30 mouse cellular contexts compared by ENCODE assay signal in the genomic region with DNA sequence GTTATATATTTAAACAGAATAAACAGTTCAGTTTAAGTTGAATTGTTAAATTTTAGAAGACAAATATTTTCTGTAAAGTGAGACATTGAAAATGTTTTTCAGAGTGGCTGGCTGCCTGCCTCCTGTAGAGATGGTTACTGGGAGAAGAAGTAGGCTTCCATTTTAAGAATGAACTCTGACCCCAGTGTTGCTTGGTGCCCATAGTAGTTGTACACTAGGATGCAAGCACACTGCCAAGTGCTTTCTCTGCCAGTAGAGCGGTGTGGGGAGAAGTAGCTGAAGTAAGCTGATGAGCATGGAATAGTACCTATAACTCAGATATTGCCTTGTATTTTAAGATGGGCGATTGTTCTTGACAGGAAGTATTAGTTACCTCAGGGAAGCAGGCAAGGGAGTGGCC. TPM values are rescaled to one million over a fixed set of nuclear protein-coding genes. Genes with fewer than 3 reads are reported as not detected.
DNase-seq lines count a peak whose midpoint lies in the region; ATAC-seq lines count a peak whose summit lies in the region.
"Had no signal": no experiment of that assay in that cellular context is flagged by ENCODE, and none has a peak within 500 bp of the region (broad histone marks: within the 10 kb centered on the region; RNA-seq: fewer than 3 reads in every experiment).

No protein-coding gene starts in this region.

- H3K27me3 ChIP-seq in kidney, embryonic 15.5 days: no peaks in the 10 kb centered on the region
- H3K27me3 ChIP-seq: embryonic facial prominence, embryonic 13.5 days; embryonic facial prominence, embryonic 15.5 days; forebrain, embryonic 12.5 days; Patski had no signal

- peaks cover 61% of the 10 kb centered on the region for H3K36me3 ChIP-seq in kidney, embryonic 15.5 days
- H3K36me3 ChIP-seq: forebrain, embryonic 12.5 days; G1E had no signal

- 89% methylated on average over 2 of the region's 2 CpGs for WGBS in kidney, embryonic 15.5 days

- peak; percentile 39 for DNase-seq in gastrocnemius, adult 18-20 months (ENCODE audit: low spot score)
- DNase-seq in gastrocnemius, postnatal 25 days: no peak
- peak; percentile 80 for DNase-seq in heart, adult 11 months
- DNase-seq in heart, postnatal 25 days (ENCODE audit: low spot score): no peak
- peak; percentile 26 to 31 for DNase-seq in kidney, postnatal 36 days
- DNase-seq in adipocyte (ENCODE audit: low spot score): peak; percentile 26
- DNase-seq: adrenal gland, adult 2 months; adrenal gland, postnatal 10 days; adrenal gland, postnatal 25 days; B cell, adult 2 months; cerebellum, adult 11 months; cerebellum, adult 18-20 months; cerebellum, adult 8-10 months; cerebellum, adult 9-11 months; cerebellum, postnatal 14 days; cerebellum, postnatal 36 days; embryo, embryonic 11 days had no signal

- H3K27ac ChIP-seq in kidney, embryonic 15.5 days: no peak overlapping the region
- H3K27ac ChIP-seq: embryonic facial prominence, embryonic 13.5 days; embryonic facial prominence, embryonic 15.5 days; forebrain, embryonic 10.5 days; forebrain, embryonic 12.5 days had no signal

- 0 out of 2 replicates have a peak, but pooled peaks cover 3% of the 10 kb centered on the region for H3K4me1 ChIP-seq in kidney, embryonic 15.5 days
- H3K4me1 ChIP-seq: embryonic facial prominence, embryonic 13.5 days had no signal

- H3K9me3 ChIP-seq in kidney, embryonic 15.5 days (replicated peaks): no peaks in the 10 kb centered on the region
- H3K9me3 ChIP-seq: embryonic facial prominence, embryonic 13.5 days; embryonic facial prominence, embryonic 15.5 days; forebrain, embryonic 10.5 days; forebrain, embryonic 12.5 days had no signal

- H3K9ac ChIP-seq in kidney, embryonic 15.5 days: no peak overlapping the region
- H3K9ac ChIP-seq: embryonic facial prominence, embryonic 13.5 days; embryonic facial prominence, embryonic 15.5 days; forebrain, embryonic 12.5 days had no signal

- ATAC-seq in kidney, embryonic 15.5 days (replicated peaks; ENCODE audit: low FRiP score): no peak
- ATAC-seq: activated CD4-positive, CD25-positive, alpha-beta regulatory T cell, adult 4 months; CD4-positive, CD25-positive, alpha-beta regulatory T cell, adult 4 months; forebrain, embryonic 14.5 days; Patski had no signal

- intact Hi-C loops in heart, postnatal 25 days (cut with DNase I): no loop called here

- no peak overlapping the region for H3K4me3 ChIP-seq in kidney, embryonic 15.5 days (replicated peaks)
- H3K4me3 ChIP-seq: embryonic facial prominence, embryonic 13.5 days; embryonic facial prominence, embryonic 15.5 days; erythroblast, embryonic 14.5 days; forebrain, embryonic 10.5 days; forebrain, embryonic 12.5 days had no signal

- no peak overlapping the region for H3K4me2 ChIP-seq in kidney, embryonic 15.5 days
- H3K4me2 ChIP-seq: embryonic facial prominence, embryonic 13.5 days; embryonic facial prominence, embryonic 15.5 days; forebrain, embryonic 12.5 days had no signal

RNA-seq across cellular contexts. Expression of a gene that starts 18.6 kb away (rescaled TPM):
- 10 to 100 TPM; 27.6 to 29.3 TPM for total RNA-seq in gastrocnemius, adult 18-20 months (2021)
- total RNA-seq in gastrocnemius, postnatal 25 days (2021): 10 to 100 TPM; 22.8 to 23.2 TPM
- total RNA-seq in heart, postnatal 25 days (2021): 10 to 100 TPM; 37.3 to 42.6 TPM
- 76.5 and 80.9 TPM in 2 replicates for polyA plus RNA-seq in kidney, embryonic 15.5 days (2015; fragmentation: Nextera tagmentation; extraction: Ambion mirVana)
- polyA plus RNA-seq: erythroblast, embryonic 14.5 days; G1E had no signal

RNA-seq across cellular contexts. Expression of a gene that starts 51.8 kb away (rescaled TPM):
- 10 to 100 TPM; 34.2 to 42.4 TPM for total RNA-seq in gastrocnemius, adult 18-20 months (2021)
- total RNA-seq in gastrocnemius, postnatal 25 days (2021): 10 to 100 TPM; 31.9 to 34.9 TPM
- 100 to 1,000 TPM; 122 to 142 TPM for total RNA-seq in heart, postnatal 25 days (2021)
- polyA plus RNA-seq in kidney, embryonic 15.5 days (2015; fragmentation: Nextera tagmentation; extraction: Ambion mirVana): 13.4 and 14.3 TPM in 2 replicates
- total RNA-seq: CH12.LX; common myeloid progenitor, adult 5-6 weeks; G1E had no signal
- polyA plus RNA-seq: CD4-positive, CD25-positive, alpha-beta regulatory T cell, adult 4 months; erythroblast, embryonic 14.5 days; G1E had no signal

Comparison
In these comparisons a context has a peak if more than half of its experiments do, and no peak if none do; other contexts are left out.
1. DNase-seq: peak in gastrocnemius, adult 18-20 months (single experiment), heart, adult 11 months (single experiment), kidney, postnatal 36 days (2 of 2) and adipocyte (single experiment); none in gastrocnemius, postnatal 25 days (single experiment) and heart, postnatal 25 days (single experiment).